Mouse (Mus musculus) left cerebral cortex, postnatal 10 days (tissue): ENCODE measurements around the gene Sufu. TPM values are rescaled to one million over a fixed set of nuclear protein-coding genes. Genes with fewer than 3 reads are reported as not detected.
A peak's percentile ranks its signal among the peaks of the same experiment; 100 is the strongest.

ENCODE experiments used
- DNase-seq, 2 experiments: peaks; one replicate each; pipeline ENCODE4 v3.0.0; 2021 to 2022; ENCODE audit warnings: low spot score in 2 of 2, mixed read lengths in 1 of 2; ENCODE audit errors: extremely low spot score in 1 of 2
- intact Hi-C: fragments of 180-260 bp; cut with DNase I; formaldehyde crosslinking; loops from one replicate; pipeline ENCODE4 v1.15.1; 2025
- total RNA-seq, 2 experiments: library from RNA; stranded (reverse); gene quantifications; 2 replicates each; pipeline ENCODE4 v1.2.3; 2021

Sufu gene
- total RNA-seq, 2 experiments from 2014 or later = 16.7 to 18.8 TPM

DNA sequence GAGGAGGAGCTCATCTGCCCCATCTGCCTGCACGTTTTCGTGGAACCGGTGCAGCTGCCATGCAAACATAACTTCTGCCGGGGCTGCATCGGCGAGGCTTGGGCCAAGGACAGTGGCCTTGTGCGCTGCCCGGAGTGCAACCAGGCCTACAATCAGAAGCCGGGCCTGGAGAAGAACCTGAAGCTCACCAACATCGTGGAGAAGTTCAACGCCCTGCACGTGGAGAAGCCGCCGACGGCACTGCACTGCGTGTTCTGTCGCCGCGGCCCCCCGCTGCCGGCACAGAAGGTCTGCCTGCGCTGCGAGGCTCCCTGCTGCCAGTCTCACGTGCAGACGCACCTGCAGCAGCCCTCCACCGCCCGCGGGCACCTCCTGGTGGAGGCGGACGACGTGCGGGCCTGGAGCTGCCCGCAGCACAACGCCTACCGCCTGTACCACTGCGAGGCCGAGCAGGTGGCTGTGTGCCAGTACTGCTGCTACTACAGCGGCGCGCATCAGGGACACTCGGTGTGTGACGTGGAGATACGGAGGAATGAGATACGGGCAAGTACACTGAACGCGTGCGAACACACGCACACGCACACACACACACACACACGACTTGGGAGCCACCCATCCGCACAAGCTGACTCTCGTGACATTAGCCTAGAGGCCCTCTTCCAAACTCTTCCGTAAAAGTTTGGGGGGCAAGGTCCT is 105.9 kb downstream of the Sufu start:
- DNase-seq = peak; percentile 70 to 92
- intact Hi-C loops = loop anchor here (2.0 kb wide), 1 partner anchor 28 kb away; no protein-coding TSS in a partner anchor

DNA sequence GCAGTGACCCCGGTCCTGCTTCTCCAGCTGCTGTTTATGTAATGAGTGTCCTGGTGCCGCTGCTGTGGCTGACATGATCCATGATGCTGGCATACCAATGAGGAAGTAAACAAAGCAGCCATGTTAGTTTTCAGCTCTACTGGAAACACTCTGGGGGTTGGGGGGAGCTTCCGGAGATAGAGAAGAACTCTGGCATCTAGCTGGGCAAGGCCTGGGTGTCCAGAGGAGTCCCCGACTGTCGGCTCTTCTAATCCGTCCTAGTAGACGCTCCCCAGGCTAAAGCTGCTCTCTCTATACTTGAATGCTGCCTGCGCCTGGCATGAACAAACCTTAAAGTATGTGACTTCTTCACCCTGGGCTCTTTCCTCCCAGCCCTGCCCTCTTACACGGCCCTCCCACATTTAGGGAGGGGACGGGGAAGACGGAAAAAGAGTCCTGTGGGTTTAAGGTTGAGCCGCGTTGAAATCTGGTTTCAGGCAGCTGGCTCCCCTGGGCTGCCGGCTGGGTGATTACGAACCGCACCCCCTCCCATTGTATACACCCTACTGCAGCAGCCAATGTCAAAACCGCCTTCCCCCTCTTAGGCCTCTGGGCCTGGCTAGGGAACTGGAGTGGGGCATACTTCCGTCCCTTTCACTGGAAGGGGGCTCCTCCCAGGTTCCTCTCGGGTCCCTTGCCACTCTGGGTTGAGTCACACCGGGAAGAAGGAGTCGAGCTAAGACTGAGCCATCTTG is 106.8 kb downstream of the Sufu start:
- intact Hi-C loops = loop anchor here (2.0 kb wide), 1 partner anchor 27 kb away; no protein-coding TSS in a partner anchor

DNA sequence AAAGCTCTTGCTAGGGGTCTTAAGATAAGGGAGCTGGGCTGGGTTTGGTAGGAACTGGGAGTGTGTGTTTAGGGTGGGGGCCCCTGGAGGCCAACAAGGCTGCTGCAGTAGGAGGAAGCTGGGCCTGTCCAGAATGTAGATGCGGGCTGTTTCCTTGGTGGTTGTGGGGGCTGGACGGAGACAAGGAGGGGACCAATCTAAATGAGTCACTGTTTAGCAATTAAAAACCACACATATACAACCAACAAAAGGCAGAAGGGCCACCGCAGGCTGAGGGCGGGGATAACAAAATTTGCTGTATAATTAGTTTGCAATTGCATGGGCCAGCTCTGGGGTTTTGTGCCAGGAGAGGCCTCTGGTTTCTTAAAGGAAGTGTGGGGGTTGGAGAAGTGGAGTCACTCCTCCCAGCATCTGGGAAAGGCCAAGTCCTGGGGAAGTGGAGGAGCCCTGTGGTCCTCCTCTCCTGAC is 107.4 kb downstream of the Sufu start:
- DNase-seq = peak in 1 of 2 experiments; percentile 65

More for the DNA sequence above, 106.8 kb downstream of the Sufu start:
- DNase-seq = peak in 1 of 2 experiments; percentile 81

DNA sequence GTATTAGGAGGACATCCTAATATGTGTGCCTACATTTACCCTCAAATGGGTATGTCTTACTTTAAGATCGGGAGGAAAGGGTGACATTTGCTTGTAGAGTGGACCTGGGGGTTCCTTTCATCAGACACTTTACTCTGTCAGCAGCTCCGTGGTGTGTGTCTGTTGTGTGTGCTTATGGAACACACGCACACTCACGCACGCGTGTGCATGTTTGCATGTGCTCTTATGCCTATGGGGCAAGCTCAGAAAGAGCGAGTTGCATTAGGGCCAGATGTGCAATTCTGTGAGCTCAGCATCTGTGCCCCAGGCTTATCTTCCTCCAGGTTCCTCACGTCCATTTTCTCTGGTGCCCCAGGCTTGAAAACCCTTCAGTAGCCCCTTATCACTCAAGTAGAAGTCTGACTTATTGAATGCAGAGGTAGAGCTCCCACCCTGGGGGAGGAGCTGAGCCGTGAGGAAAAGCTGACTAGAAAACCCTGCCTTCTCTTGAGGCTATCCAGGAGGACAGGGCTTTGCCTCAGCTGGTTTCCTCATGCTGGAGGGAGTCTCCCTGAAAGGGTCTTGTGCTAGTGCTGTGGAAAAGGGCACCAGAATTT is 108.2 kb downstream of the Sufu start:
- intact Hi-C loops = no loop called here
- DNase-seq = no peak

More for the DNA sequence above, 107.4 kb downstream of the Sufu start:
- intact Hi-C loops = no loop called here

DNA sequence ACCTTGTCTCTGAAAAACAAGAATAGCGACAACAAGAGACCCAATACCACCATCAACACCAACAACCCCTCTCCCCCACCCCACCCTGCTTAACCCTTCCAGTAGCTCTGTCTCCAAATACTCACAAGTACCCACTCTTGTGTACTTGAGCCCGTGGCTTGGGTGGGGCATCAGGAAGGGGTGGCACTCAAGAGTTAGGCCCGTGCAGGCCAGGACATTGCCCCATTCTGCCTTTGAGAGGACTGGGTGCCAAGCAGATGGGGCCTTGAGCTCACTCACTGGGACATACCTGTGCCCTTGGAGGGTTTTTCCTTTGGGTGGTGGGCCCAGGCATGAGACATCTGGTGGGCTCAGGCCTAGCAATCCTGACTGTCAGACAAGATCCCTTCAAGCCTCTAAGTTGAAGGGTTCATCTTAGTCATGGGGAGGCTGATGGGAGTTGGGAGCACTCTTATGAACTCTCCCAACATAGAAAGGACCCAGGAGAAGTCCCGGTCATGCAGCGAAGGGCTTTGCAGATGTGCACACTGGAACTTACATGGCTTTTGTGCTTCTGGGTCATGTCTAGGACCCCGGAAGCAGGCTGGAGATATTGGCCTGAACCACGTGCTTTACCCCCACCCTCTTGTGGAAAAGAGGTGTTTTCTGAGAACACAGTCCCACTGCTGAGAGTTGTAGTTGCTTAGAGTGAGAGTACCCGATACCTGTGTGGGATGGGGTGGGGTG is 109.1 kb downstream of the Sufu start:
- peak in 1 of 2 experiments; percentile 29 for DNase-seq
- intact Hi-C loops = no loop called here

DNA sequence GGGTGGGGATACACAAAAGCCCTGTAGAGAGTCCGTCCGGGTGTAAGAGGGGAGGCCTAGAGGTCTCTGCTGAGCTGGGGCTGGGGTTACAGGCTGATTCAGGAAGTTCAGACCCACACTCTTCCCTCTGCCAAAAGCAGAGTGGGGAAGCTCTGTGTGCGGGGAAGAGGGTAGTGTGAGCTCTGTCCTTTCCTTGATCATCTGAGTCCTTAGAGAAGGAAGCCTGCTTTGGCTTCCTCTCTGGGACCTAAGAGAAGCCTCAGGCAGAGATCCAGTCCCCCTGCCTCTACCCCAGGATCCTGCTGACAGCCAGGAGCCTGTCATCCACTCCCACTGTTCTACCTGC is 109.6 kb downstream of the Sufu start:
- intact Hi-C loops = no loop called here
- peak in 1 of 2 experiments; percentile 16 for DNase-seq

DNA sequence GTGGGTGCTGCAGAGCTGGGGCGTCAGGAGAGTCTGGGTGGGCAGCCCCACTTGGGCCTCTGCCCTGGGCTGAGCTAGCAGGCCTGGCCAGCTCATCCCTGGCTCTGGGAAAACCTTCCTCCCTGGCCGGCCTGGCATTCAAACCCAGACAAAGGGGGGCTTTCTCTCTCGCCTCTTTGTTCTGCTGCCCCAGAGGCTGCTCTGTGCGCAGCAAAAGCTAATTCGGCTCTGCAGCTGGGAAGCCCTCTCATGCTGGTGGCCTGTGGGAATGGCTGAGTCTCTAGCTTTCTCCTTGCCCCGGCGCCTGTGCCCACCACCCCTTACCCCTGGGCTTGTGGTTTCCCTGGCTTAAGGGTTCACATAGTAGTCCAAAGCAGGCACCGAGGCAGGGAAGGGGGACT is 110.5 kb downstream of the Sufu start:
- no peak for DNase-seq
- intact Hi-C loops = no loop called here

DNA sequence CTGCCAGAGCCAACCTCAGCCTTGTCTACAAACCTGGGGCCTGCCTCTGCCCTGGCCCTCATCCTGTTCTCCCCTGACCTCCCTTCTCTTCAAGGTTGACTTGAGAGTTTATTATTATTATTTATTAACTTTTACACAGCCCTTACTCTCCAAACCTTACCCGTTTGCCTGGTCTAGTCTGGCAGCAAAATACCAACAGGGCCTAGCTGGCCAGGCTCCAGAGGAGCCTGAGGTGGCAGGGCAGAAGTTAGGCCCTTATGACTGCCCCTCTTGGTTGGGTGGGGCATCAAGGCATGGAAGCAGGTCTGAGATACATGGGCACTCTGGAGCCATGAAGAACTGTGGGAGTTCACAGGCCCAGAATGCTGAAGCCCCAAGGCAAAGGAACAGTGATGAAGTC is 111.1 kb downstream of the Sufu start:
- DNase-seq = no peak
- intact Hi-C loops = no loop called here

DNA sequence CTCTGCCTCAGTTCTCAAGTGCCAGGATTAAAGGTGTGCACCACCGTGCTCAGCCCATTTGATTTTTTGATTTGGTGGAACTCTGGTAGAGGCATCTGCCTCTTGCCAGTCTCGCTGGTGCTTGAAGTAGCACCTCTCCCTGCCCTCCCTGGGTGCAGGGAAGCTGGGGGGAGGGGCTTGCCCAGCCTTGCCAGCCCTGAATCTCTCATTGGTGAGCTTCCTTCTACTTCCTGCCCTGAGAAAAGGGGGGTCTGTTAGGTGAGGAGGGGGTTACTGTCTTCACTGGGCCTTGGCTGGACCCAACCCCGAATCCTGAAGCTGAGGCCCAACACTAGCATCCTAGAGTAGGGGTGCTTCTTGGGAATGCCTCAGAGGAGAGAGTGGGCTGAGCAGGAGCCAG is 112.0 kb downstream of the Sufu start:
- intact Hi-C loops = no loop called here
- no peak for DNase-seq

DNA sequence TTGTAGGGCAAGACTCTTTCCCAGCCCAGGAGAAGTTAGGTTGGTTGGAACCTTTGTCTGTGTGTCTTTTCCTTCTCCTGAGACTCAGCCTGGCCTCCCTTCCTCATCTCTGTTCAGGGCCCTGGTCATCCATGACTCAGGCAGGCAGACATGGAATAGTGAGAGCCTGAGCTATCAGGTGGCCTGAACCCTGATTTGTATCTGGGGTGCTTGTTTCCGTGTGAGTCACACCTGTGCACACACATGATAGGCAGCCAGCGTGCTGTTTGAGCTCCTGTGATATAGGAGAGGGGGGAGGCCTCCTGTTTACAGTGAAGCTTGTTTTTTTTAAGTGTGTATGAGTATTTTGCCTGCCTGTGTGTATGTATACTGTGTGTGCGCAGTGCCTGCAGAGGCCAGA is 112.5 kb downstream of the Sufu start:
- intact Hi-C loops = no loop called here
- no peak for DNase-seq

DNA sequence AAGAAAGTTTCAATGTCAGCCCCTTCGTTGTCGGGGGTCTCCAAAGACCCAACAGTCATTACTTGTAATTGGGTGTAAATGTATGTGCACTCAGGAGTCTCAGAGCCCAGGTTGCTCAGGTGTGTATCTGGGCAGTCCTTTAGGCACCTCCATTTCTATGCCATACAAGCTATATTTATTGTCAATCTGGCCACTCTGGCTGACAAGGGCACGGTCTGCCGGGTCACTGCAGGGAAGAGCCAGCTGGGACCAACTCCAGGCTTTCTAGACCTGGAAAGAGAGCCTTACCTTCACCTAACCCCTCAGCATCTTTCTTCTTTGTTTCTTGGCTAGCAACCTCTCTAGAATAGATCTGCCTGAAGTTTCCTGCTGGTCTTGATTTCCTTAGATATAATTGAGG is 113.0 kb downstream of the Sufu start:
- no peak for DNase-seq
- intact Hi-C loops = no loop called here

DNA sequence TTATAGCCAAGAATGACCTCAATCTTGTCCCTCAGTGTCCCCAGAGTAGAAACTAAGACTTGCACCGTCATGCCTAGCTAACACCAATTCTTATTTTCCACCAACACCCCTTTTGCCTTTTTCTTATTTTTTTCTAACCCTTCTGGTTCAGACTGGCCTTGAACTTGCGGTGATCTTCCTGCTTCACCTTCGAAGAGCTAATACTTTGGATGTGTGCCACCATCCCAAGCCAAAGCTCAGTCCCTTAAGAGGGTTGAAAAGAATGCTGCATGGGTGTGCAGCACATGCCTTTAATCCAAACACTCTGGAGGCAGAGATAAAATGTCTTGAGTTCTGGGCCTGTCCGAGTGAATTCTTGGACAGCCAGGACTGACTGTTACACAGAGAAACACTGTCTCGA is 113.7 kb downstream of the Sufu start:
- no peak for DNase-seq
- intact Hi-C loops = no loop called here

DNA sequence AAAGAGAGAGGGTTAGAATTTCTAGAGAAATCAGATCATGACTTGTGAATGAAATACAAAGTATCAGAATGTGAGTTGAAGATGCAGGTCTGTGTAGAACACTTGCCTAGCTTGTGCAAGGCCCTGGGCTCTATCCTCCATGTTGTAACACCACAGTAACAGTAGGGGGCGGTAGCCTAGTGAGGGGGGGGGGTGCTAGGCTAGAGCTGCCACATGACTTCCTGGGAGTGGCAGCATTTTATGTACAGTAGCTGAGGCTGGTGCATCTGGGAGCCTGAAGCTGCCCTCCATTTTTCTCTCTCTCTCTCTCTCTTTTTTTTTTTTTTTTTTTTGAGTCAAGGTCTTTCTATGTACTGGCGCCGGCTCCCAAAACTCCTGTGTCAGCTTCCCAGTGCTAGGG is 114.1 kb downstream of the Sufu start:
- DNase-seq = no peak
- intact Hi-C loops = no loop called here

DNA sequence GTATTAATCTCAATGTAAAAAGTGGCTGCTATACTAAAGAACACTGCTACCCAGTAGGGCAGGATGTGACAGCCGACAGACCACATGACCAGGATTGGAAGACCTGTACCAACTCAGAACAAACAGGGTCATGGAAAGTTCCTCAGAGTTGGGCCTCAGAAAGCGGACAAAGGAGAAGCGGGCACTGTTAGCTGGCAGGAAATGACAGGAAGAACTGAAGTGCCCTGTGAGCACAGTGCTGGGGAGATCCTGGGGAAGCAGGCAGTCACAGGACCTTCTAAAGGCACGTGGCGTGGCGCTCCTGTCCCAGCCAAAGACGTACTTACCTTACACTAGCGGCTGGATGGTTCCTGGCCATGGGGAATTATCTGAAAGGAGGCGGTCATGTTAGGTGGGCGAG is 114.6 kb downstream of the Sufu start:
- DNase-seq = peak in 1 of 2 experiments; percentile 33
- intact Hi-C loops = no loop called here

DNA sequence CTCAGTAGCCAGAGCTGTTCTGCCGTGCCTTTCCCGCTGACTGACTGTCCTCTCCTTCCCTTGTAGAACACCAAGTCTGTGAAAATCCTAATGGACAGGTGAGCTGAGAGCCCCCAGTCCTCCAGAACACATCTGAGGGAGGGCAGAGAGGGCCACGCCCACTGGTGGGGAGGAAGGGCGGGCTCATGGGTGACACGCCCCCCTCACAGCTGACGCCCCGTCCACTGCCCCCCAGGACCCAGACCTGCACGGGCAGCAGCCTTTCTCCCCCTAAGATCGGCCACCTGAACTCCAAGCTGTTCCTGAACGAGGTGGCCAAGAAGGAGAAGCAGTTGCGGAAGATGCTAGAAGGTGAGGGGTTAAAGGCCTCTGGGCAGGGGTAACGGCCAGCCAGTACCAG is 117.7 kb downstream of the Sufu start:
- peak in 1 of 2 experiments; percentile 38 for DNase-seq
- intact Hi-C loops = no loop called here

DNA sequence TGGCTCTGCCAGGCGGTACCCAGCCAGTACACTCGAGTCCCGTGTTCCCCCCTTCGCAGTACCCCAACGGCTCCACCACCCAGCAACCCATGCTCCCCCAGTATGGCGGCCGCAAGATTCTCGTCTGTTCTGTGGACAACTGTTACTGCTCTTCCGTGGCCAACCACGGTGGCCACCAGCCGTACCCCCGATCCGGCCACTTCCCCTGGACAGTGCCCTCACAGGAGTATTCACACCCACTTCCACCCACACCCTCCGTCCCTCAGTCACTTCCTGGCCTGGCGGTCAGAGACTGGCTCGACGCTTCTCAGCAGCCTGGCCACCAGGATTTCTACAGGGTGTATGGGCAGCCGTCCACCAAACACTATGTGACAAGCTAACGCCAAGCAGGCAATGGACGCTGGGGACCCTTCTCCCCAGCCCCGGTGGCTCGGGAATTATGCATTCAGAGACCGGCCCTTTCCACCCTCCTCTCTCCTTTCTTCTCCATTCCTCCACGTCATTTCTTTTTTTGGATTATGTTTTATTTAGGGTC is 118.7 kb downstream of the Sufu start:
- intact Hi-C loops = no loop called here
- DNase-seq = peak in 1 of 2 experiments; percentile 35

DNA sequence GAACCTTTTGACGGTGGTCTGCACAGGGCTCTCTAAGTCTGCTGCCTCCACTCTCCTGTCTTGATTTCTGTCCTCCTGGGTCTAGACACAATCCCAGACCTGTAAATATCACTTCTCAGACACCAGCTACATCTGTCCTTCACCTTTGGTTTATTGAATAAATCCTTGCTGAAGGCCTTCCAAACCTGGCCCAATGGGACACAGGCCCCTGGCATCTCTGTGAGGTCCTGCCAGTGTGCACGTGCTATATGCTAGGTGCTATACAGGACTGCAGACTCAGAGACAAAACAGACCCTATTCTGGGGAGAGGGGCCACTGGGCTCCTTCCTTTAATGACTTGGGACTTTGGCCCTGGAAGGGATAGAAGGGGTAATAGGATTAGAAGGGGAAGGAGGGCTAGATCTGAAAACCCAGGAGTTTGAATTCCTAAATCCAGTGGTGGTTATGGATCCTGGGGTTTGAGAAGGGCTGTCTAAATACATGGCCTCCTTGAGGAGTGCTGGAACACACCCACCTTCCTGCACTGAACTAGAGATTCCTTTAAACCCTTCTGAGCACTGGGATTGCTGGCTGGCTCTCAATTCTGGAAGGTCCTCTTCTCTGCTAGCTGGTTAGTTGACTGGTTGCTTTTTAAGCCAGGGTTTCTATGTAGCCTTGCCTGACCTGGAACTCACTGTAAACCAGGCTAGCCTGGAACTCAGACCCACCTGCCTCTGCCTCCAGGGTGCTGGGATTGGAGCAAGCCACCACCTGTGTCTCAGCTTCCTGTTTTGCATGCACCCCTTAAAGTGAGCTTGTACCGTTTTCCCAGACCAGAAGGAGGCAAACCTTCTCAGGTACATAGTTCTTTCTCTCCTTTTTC is 120.2 kb downstream of the Sufu start:
- DNase-seq = peak in 1 of 2 experiments; percentile 18
- intact Hi-C loops = no loop called here
